Mouse (Mus musculus) retina, postnatal 1 day (tissue): Measurements from ENCODE around the gene Pclaf.
A peak's percentile ranks its signal among the peaks of the same experiment; 100 is the strongest.

Experiments
- DNase-seq: peaks from one replicate; pipeline ENCODE4 v3.0.0-alpha.2; 2012

Pclaf gene

DNA sequence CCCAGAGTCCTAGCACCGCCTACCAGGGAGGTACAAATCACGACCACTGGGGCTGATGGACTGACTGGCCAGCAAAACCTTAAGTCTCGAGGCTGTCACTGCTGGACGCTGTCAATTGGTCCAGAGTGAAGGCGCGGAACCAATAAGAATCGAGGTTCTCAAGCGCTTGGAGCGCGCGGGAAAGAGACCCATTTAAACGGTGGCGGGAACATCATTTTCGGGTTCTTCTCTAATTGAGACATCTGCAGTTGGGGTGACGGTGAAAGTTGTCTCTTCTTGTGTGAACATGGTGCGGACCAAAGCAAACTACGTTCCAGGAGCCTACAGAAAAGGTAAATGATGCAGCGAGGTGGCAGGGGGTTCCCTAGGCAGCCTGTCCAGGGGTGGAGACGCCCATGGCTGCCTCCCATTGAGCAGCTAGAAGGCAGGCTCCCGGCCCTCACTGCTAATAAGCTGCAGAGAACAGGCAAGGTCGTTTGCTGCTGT lies at the start of gene Pclaf:
TSS of gene Pclaf (plus strand) at position 95 of the 486 bp plus-strand sequence.
- peak; percentile 95 for DNase-seq

DNA sequence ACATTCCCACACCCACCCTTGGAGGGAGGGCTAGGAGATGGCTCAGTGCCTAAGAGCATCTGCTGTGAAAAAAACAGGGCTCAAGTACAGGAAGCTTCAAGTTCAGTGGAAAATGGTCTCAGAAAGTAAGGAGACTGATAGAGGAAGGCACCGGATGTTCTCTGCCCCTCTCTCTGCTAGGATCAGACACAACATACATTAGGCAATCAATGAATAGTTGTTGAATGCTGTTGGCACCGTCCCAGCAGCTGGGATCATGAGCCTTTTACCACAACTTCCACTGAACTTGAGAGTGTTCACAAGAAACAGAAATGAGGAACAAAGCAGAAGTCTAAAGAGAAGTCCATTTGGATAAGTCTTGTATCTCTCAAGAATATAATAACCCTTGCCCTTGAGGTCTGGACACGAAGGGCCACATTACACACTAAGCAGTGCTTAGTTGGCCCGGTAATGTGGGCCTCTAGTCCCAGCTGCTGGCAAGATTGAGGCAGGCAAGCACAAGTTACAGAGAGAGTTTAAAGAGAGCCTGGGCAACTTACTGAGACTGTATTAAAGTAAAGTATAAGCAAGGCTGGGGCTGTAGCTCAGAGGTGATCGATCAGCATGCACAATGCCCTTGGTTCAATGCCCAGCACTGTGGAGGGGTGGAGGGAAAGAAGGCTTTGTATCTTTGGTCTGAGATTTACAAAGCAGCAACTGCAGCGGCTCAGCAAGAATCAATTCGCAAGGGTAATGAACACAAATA lies 45.4 kb upstream of the Pclaf start:
- no peak for DNase-seq

DNA sequence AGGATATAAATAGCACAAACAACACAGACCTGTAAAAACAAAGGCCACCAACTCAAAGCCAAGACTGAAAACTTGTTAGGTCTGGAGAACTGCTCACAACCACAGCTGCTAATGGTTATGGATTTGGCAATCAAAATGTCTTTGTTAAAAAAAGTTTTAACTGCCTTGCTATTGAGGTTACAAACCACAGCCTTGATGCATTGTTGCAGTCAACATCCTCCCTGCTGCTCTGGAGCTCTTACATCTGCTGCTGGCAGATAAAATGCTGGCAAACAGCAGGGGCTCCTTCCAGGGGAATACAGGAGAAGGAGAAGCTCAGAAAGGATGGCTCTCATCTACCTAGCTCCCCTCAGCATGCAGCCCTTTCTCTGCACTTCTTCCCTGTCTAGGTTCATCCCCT lies 41.9 kb upstream of the Pclaf start:
- DNase-seq = no peak

DNA sequence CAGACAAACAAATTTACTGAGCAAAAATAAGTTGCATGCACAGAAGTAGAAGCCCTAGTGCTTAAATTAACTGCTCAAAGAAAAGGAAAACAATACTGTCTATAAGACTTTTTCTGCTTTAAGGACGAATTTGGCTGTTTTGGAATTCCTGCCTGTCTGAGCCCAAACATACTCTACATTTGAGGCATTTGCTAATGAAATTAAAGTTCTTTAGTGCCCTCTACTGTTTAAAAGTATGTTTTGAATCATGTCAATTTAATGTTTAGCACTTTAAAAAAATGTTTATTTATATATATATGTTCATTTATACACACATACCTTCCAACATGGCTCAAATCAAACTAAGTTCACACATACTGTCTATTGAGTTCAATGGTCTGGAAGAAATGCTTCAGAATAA lies 39.8 kb upstream of the Pclaf start:
- peak; percentile 44 for DNase-seq

DNA sequence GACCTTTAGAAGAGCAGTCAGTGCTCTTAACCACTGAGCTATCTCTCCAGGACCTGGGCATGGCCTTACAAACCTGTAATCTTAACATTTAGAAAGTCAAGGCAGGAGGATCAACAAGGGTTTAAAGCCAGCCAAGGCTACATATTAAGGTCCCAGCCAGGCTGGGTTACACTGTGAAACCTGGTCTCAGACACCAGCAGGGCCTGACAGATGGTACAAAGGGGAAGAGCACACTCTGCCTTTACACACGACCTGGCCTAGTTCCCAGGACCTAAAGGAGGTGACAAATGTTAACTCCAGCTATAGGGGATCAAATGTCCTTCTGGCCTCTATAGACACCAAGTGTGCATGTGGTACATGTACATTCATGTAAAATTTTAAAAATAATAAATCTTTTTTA lies 30.4 kb upstream of the Pclaf start:
- peak; percentile 35 for DNase-seq

DNA sequence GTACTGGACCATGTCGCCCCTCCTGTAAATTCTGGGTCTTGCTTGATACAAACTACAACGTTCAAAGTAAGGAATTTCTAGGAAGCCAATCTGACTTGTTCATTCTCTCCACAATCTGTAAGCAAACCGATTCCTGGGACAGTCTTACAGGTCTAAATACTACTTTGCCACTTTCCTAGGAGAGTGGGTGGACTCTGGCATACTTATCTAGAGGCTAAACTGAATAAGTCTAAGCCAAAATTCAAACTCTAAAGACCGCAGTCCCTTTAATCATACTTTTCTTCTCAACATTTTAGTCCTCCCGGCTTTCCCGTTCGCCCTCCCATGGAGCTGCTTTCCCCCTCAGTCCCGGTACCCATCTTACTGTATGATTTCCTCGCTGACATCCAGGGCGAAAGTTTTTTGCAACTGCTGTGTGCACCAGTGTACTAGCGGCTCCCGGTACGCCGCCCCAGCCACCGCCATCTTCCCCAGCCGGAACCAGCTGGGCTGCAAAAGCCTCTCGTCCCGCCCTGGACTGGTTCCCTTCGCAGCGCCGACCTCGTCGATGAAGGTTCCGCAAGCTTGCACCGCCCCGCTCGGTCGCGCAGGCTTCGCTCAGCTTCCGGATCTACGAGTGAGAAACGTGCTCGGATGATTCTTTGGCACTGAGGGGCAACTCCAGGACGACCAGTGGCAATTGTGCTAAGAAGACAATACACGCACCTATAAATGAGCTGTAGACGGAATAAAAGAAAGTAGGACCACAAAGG lies 5.3 kb upstream of the Pclaf start:
- DNase-seq = peak; percentile 93

DNA sequence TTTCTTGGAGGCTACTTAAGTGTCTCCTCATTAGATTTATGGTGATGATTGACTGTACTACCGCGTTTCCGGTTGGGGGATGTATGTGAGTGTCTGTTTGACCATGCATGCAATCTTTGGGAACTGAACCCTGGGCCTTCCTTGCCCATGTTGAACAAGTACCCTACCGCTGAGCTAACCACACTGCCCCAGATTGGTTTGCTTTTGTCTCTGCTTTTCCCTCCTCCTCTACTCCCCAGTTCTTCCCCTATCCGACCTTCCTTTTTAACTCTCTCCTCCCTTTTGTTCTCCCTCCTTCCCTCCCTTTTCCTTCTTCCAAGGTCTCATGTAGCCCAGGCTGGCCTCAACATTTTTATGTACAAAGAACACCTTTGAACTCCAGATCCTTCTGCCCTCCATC lies 1.1 kb downstream of the Pclaf start:
- peak; percentile 18 for DNase-seq

DNA sequence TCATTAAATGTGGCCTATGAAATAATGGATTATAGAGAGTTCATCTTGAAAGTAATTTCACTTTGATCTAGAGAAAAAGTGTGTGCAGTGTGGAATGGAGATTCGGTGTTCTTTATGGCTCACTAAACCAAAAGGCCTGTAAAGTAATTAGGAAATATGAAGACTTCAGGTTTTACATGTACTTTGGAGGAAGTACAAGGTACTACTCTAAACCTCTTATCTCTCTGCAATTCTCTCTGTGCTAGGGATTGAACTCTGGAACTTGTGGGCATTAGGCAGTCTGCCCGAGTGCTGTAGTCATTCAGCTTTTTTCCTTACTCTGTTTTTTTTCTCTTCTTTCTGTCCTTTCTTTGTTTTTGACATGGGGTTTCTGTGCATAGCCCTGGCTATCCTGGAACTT lies 6.9 kb downstream of the Pclaf start:
- no peak for DNase-seq

DNA sequence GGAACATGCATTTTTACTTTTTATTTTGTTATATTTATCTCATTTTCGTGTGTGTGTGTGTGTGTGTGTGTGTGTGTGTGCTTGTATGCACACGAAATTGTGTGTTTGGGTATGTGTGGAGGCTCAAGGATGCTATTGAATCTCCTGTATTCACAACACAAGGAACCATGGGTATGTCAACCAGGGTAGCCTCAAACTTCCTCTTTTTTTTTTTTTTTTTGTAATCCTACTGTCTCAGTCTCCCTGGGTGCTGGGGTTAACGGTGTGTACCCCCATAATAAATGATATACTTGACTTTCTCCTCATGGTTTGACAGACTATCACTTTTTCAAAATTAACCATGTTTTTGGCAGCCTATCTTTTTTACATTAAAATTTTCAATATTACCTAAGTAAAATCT lies 12.8 kb downstream of the Pclaf start:
- DNase-seq = no peak

DNA sequence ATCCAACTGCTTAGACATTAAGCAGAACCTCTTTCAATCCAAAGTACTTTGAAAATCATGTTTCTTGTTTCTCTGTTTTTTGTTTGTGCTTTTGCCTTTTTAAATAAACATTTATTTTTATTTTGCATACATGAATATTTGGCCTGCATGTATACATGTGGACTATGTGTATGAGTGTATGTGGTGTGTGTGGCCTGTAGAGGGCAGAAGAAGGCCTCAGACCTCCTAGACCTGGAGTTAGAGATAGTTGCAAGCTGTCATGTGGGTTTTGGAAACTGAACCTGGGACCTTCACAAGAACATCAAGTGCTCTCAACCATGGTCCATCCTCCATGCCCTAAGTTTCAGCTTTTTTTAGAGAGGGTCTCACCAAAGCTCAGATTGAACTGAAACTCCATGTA lies 13.4 kb downstream of the Pclaf start:
- DNase-seq = no peak

DNA sequence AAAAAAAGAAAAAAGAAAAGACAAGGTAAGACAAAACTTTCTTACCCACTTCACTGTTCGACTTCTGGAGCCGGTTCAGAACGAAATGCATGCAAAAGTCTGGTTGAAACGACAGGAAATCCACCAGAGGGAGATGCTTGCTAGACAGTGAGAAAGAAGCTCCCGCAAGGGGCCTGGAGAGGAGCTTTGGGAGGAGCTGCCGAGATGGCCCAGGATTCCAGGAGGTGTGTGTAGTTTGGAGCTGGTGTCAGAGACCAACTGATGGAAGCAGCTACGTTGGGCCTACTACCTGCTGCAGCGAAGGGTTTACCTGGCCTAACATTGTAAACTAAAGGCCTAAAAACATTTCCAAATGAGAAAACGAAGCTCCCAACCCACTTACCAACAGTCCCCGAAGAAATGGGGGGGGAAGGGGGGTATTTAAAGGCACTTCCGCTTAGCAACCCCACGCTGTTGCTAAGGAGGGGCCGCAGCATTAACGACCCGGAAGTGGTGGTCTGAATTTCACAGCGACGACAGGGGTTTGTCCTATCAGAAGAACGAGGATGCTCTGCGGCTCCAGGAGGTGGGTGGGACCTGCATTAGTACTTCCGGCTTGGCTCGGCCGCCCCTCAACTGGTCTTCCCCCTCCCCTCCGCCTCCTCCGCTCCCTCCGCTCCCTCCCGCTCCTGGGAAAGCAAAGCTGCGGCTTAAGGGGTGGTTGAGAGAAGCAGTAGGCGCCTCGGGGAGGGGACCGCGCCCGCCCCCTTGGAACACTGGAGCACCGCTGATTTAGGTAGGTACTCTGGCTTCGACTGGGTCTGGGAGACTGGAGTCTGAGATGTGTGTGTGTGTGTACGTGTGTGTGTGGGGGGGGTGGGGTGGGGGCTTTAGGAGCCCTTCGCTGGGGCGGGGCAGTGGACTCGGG lies 18.6 kb downstream of the Pclaf start, which contains the start of the genes Trip4 and Csnk1g1:
TSS of gene Trip4 (minus strand) at position 401 of the 907 bp plus-strand sequence.
TSS of gene Csnk1g1 (plus strand) at position 531 of the 907 bp plus-strand sequence.
- peak; percentile 99 for DNase-seq

DNA sequence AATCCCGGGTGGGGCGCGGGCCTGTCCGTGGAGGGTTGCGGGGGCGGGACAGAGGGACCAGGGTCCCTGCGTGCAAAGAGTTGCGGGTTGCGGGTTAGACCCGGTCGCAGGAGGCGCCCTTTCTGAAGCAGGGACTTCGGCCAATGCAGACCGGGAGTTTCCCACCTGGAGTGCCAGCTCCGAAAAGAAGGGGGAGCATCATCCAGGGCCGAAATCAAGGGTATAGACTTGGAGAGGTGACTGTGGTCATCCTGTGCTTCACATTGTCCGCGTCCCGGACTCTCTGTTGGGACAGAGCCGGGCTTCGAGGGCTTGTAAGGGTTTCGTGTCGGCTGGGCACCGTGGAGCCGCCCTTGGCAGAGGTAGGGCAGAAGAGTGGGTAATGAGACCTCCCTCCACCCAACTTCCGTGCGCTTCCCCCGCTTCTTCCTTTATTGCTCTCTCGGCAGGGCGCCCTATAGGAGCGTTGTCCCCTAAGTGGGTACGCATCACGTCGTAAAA lies 19.3 kb downstream of the Pclaf start:
- no peak for DNase-seq

DNA sequence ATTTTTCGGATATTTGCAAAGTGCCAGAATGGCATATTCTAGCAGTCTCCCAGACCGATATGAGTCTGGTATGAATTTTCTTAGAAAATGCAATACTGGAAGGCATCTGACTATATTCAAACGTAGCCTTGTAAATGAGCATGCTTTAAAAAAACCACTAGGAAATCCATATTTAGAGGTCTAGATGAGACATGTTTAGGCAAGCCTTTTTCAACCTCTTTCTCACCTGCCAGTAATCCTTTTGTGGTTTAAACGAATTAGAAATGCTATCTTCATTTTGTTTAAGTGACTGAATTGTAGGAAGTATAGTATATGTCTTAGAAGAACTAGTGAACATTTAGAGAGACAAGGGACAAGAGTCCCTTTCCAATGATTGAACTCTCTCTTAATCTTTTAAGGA lies 19.8 kb downstream of the Pclaf start:
- no peak for DNase-seq

DNA sequence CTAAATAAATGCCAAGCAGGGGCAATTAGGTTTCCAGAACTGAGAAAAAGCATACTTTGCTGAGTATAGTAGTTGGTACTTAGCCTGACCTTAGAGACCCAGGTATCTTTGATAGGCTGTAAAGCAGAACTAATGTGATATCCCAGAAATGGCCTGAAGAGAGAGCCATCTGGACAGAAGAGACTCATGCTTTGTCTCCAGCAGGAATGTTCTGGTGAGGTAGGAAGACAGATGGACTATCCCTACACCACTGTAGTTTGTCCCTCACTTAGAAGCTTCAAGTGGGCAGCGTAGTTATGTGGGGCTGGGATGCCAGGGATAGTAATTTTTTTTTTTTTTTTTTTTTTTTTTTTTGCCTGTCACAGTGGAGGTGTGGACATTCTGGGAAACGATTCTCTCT lies 23.9 kb downstream of the Pclaf start:
- no peak for DNase-seq

DNA sequence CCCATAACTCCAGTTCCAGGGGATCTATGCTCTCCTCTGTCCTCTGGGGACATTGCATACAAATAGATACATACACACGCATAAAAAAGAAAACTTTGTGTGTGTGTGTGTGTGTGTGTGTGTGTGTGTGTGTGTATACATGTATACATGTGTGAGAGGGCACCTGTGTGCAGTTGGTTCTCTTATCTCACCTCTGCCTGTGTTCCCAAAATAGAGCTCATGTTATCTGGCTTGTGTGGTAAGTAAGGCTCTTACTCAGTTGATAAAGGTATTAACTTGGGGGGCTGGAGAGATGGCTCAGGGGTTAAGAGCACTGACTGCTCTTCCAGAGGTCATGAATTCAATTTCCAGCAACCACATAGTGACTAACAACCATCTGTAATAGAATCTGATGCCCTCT lies 27.0 kb downstream of the Pclaf start:
- DNase-seq = no peak

DNA sequence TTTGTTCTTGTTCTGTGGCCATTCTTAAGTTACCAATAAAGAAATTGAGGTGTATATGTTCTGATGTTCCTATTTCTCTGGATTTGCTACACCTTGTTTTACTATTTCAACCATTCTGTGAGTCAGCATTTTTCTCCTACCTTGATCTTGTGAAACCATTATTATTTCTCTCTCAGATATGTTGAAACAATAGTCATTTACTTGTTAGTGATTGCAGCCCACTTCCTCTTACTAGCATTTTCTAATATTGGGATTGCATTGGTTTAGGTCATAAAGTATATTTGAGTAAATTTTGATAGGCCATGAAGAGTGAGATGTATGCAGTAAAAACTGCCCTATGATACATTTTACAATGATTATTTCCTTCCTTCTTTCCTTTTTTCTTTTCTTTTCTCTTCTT lies 38.4 kb downstream of the Pclaf start:
- no peak for DNase-seq

DNA sequence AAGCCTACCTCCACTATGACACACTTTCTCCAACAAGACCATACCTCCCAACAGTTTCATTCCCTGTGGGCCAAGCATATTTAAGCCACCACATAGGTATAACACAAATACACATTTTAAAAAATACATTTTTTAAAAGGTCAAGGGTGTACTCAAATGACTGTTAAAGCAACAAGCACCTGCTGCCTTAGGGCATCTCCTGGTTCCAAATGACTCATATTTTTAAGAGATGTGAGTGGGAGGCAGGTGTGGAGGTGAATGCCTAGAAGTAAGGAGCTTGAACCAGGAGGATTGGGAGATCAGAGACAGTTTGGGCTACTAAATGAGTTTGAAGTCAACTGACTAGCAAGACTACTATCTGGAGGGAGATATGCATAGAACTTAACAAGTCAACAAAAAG lies 39.8 kb downstream of the Pclaf start:
- DNase-seq = no peak

DNA sequence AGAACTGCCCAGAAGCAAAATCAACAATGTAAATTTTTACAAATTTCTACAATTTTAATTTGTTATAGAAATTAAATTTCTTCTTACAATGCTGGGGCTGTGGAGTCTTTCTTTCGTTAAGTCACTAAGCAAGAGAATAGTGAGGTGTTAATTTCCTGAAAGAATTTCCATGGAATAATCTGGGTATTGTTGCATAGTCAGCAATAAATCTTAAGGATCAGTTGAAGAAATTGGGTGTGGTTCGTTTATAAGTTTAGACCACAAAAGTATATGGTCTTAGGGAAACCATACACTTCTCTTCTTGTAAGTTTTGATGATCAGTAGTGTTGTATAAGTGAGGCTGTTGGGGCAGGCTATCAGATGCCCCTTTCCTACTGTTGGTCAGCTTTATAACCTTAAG lies 47.5 kb downstream of the Pclaf start:
- DNase-seq = no peak

DNA sequence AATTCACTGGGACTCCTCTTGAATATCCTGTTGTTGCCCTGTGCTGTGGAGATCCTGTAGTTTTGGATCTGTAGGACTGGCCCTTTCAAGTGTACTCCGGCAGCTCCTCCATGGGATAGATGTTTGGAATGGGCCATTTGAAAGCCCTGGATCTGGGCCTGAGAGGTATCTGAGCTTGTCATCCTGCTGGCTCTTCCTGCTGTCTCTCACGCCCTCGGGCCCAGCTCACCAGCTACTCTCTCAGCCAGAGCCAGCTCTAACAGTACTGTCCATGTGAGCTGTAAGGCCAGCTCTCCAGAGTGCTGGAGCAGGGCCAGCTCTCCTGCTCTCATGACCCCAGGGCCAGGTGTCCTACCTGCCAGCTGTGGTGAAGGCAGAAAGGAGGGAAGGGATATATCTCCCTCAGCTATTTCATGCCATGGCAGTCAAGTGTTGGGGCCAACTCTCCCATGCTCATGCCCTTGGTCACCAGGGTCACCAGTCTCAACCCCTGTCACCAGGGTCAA lies 61.1 kb downstream of the Pclaf start:
- no peak for DNase-seq
